Mouse (Mus musculus) ES-Bruce4 (cell line): ENCODE data around the gene Ogfod3.

Experiments used
- CTCF ChIP-seq: IDR thresholded peaks from one replicate; pipeline ENCODE4 v1.8.1; 2011; ENCODE audit warnings: low read depth, low read length
- POLR2A ChIP-seq: IDR thresholded peaks from one replicate; pipeline ENCODE4 v1.8.1; 2011; ENCODE audit warnings: low read length; ENCODE audit not compliant: insufficient read depth

DNA sequence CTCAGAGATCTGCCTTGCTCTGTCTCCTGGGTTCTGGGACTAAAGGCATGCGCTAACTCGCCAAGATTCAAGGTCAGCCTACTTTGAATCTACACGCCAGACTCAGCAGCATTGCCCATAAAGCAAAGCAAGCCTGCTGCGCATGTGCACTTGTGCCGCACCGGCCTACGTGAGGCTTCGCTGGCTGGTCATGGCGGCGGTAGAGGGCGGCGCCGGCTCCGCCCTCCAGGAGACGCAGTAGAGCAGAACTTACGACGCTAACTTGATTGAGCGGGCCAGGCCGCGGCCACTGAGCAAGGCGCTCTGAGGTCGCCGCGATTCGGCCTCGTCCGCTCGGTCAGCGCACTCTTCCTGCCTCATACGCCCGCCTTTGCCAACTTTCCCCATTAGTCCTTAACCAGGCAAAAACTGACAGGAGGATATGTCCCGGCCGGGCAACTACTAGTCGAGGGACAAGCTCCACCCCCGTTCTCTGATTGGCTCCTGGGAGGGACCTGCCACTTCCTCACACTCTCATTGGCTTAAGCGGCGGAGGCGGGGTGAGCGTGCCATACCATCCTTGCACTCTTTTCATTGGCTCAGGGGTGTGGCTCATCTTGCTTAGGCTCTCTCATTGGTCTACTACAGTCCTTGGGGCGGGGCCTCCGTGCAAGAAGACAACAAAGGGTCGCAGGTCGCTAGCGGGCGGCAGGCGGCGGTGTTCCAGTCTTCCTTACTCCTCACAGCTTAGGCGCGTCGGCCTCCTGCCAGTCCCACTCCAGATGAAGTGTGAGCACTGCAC lies 32.2 kb upstream of the Ogfod3 start, which contains the start of gene Narf:
- TF ChIP-seq POLR2A (peak; percentile 67), CTCF (peak; percentile 54)
